Mouse (Mus musculus) ES-Bruce4 (cell line): ENCODE data around the gene S100a16.

ENCODE experiments used
- CTCF ChIP-seq: IDR thresholded peaks from one replicate; pipeline ENCODE4 v1.8.1; 2011; ENCODE audit warnings: low read depth, low read length
- POLR2A ChIP-seq: IDR thresholded peaks from one replicate; pipeline ENCODE4 v1.8.1; 2011; ENCODE audit warnings: low read length; ENCODE audit not compliant: insufficient read depth

GRCm38 (mm10) chr3:90527291-90527873, 9.7 kb upstream of the S100a16 start:
- TF ChIP-seq POLR2A, result no peak
- TF ChIP-seq CTCF, result no peak
